Mouse (Mus musculus): Measurements from ENCODE around the gene St3gal3. TPM values are rescaled to one million over a fixed set of nuclear protein-coding genes. Genes with fewer than 3 reads are reported as not detected.

Gene St3gal3
- polyA plus RNA-seq, 1 experiment = 8.1 TPM

- WGBS = 96% methylated on average over 3 of the region's 3 CpGs
- no peaks in the 10 kb centered on the region for H3K27me3 ChIP-seq (ENCODE audit: control insufficient read depth, insufficient read depth, low read length)
- TF ChIP-seq CTCF (IDR thresholded peaks at IDR 0.05; ENCODE audit: extremely low read depth, insufficient read length, insufficient replicate concordance, low read depth, low read length) = no peak
- no peak for TF ChIP-seq POLR2A (IDR thresholded peaks at IDR 0.05; ENCODE audit: low read depth, low read length)
- no peaks in the 10 kb centered on the region for H3K36me3 ChIP-seq (ENCODE audit: control insufficient read depth, insufficient read depth, low read length)
- no peaks in the 10 kb centered on the region for H3K4me1 ChIP-seq (ENCODE audit: control insufficient read depth, insufficient read depth, insufficient read length, low read length)
- no peak overlapping the region for H3K4me3 ChIP-seq (ENCODE audit: low read depth, low read length)
- H3K27ac ChIP-seq (ENCODE audit: insufficient read depth, low read depth, low read length) = no peak overlapping the region
Measured at GRCm38 (mm10) chr4:118022811-118023210, 111.9 kb downstream of the St3gal3 start.

- no peak overlapping the region for H3K27ac ChIP-seq (ENCODE audit: insufficient read depth, low read depth, low read length)
- WGBS = 92% methylated on average over 4 of the region's 4 CpGs
- no peak overlapping the region for H3K4me3 ChIP-seq (ENCODE audit: low read depth, low read length)
- TF ChIP-seq CTCF (IDR thresholded peaks at IDR 0.05; ENCODE audit: extremely low read depth, insufficient read length, insufficient replicate concordance, low read depth, low read length) (no peak), POLR2A (IDR thresholded peaks at IDR 0.05; ENCODE audit: low read depth, low read length) (no peak)
- no peaks in the 10 kb centered on the region for H3K27me3 ChIP-seq (ENCODE audit: control insufficient read depth, insufficient read depth, low read length)
- no peaks in the 10 kb centered on the region for H3K36me3 ChIP-seq (ENCODE audit: control insufficient read depth, insufficient read depth, low read length)
- H3K4me1 ChIP-seq (ENCODE audit: control insufficient read depth, insufficient read depth, insufficient read length, low read length) = no peaks in the 10 kb centered on the region
Measured at GRCm38 (mm10) chr4:118022406-118022805, 112.3 kb downstream of the St3gal3 start.

- no peak for TF ChIP-seq CTCF (IDR thresholded peaks at IDR 0.05; ENCODE audit: extremely low read depth, insufficient read length, insufficient replicate concordance, low read depth, low read length)
- TF ChIP-seq POLR2A (IDR thresholded peaks at IDR 0.05; ENCODE audit: low read depth, low read length) = no peak
- Histone ChIP-seq H3K36me3 (ENCODE audit: control insufficient read depth, insufficient read depth, low read length) (no peaks in the 10 kb centered on the region; the same call in 1 of the 2 replicates), H3K4me1 (ENCODE audit: control insufficient read depth, insufficient read depth, insufficient read length, low read length) (no peaks in the 10 kb centered on the region), H3K27me3 (ENCODE audit: control insufficient read depth, insufficient read depth, low read length) (no peaks in the 10 kb centered on the region), H3K4me3 (ENCODE audit: low read depth, low read length) (no peak overlapping the region), H3K27ac (ENCODE audit: insufficient read depth, low read depth, low read length) (no peak overlapping the region)
- WGBS = 86% methylated on average over 8 of the region's 8 CpGs
Measured at GRCm38 (mm10) chr4:118019640-118020039, 115.1 kb downstream of the St3gal3 start.

GRCm38 (mm10) chr4:118019218-118019617, 115.5 kb downstream of the St3gal3 start:
- Histone ChIP-seq H3K36me3 (ENCODE audit: control insufficient read depth, insufficient read depth, low read length) (no peaks in the 10 kb centered on the region; the same call in 1 of the 2 replicates), H3K4me1 (ENCODE audit: control insufficient read depth, insufficient read depth, insufficient read length, low read length) (no peaks in the 10 kb centered on the region), H3K4me3 (ENCODE audit: low read depth, low read length) (no peak overlapping the region), H3K27me3 (ENCODE audit: control insufficient read depth, insufficient read depth, low read length) (no peaks in the 10 kb centered on the region), H3K27ac (ENCODE audit: insufficient read depth, low read depth, low read length) (no peak overlapping the region)
- TF ChIP-seq CTCF (IDR thresholded peaks at IDR 0.05; ENCODE audit: extremely low read depth, insufficient read length, insufficient replicate concordance, low read depth, low read length) (no peak), POLR2A (IDR thresholded peaks at IDR 0.05; ENCODE audit: low read depth, low read length) (no peak)
- WGBS = 82% methylated on average over 5 of the region's 5 CpGs

DNA sequence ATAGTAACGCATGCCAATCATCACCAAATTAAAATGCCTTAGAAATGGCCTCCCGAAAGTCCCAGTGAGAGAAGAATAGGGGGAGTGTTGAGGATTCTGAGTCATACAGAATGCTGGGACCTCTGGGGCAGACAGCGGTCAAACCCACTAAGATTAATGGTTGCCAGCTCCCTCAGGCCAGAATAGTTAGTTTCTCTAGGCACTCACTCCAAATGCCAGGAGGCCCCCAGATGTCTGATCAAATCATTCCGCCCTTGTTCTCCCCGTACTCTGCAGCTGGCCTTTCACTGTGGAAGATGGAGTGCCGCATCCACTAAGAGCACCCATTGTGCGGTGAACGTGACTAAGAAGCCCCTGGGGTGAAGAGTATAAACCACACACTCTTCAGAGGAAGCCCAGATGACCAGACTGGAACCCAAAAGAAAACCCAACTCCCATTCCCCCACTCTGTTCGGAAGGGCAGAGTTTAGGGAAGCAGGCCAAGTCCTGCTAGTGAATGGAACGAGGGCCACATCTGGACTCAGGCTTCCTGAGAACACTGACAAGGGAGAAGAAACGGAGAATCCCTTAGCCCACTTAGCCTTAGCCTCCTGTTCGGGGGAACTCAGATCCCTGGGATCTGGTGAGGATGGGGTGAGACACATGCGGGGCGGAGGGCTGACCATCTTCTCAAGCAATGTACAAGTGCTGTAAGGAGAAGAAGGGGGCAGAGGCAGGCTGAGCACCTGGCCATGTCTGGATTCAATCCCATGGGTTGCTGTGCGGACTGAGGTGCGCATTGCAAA, 117.5 kb downstream of the St3gal3 start:
- WGBS = 90% methylated on average over 16 of the region's 16 CpGs
- Histone ChIP-seq H3K4me1 (ENCODE audit: control insufficient read depth, insufficient read depth, insufficient read length, low read length) (no peaks in the 10 kb centered on the region), H3K4me3 (ENCODE audit: low read depth, low read length) (no peak overlapping the region), H3K27me3 (ENCODE audit: control insufficient read depth, insufficient read depth, low read length) (no peaks in the 10 kb centered on the region), H3K27ac (ENCODE audit: insufficient read depth, low read depth, low read length) (no peak overlapping the region), H3K36me3 (ENCODE audit: control insufficient read depth, insufficient read depth, low read length) (no peaks in the 10 kb centered on the region; the same call in 1 of the 2 replicates)
- TF ChIP-seq POLR2A (IDR thresholded peaks at IDR 0.05; ENCODE audit: low read depth, low read length) = no peak
- no peak for TF ChIP-seq CTCF (IDR thresholded peaks at IDR 0.05; ENCODE audit: extremely low read depth, insufficient read length, insufficient replicate concordance, low read depth, low read length)

- Histone ChIP-seq H3K27ac (ENCODE audit: insufficient read depth, low read depth, low read length) (no peak overlapping the region), H3K4me1 (ENCODE audit: control insufficient read depth, insufficient read depth, insufficient read length, low read length) (no peaks in the 10 kb centered on the region), H3K36me3 (ENCODE audit: control insufficient read depth, insufficient read depth, low read length) (no peaks in the 10 kb centered on the region; the same call in 1 of the 2 replicates), H3K27me3 (ENCODE audit: control insufficient read depth, insufficient read depth, low read length) (no peaks in the 10 kb centered on the region), H3K4me3 (ENCODE audit: low read depth, low read length) (no peak overlapping the region)
- WGBS = 86% methylated on average over 10 of the region's 10 CpGs
- TF ChIP-seq POLR2A (IDR thresholded peaks at IDR 0.05; ENCODE audit: low read depth, low read length) = no peak
- TF ChIP-seq CTCF (IDR thresholded peaks at IDR 0.05; ENCODE audit: extremely low read depth, insufficient read length, insufficient replicate concordance, low read depth, low read length) = no peak
Measured at GRCm38 (mm10) chr4:118016323-118016911, 118.3 kb downstream of the St3gal3 start.

- Histone ChIP-seq H3K4me3 (ENCODE audit: low read depth, low read length) (no peak overlapping the region), H3K27me3 (ENCODE audit: control insufficient read depth, insufficient read depth, low read length) (no peaks in the 10 kb centered on the region), H3K4me1 (ENCODE audit: control insufficient read depth, insufficient read depth, insufficient read length, low read length) (no peaks in the 10 kb centered on the region), H3K36me3 (ENCODE audit: control insufficient read depth, insufficient read depth, low read length) (no peaks in the 10 kb centered on the region; the same call in 1 of the 2 replicates), H3K27ac (ENCODE audit: insufficient read depth, low read depth, low read length) (no peak overlapping the region)
- 65% methylated on average over 6 of the region's 6 CpGs for WGBS
- TF ChIP-seq CTCF (IDR thresholded peaks at IDR 0.05; ENCODE audit: extremely low read depth, insufficient read length, insufficient replicate concordance, low read depth, low read length) (no peak), POLR2A (IDR thresholded peaks at IDR 0.05; ENCODE audit: low read depth, low read length) (no peak)
Measured at GRCm38 (mm10) chr4:118015636-118016035, 119.1 kb downstream of the St3gal3 start.
